Comparison of ENCODE assay signal across 9 mouse cellular contexts in the genomic region with DNA sequence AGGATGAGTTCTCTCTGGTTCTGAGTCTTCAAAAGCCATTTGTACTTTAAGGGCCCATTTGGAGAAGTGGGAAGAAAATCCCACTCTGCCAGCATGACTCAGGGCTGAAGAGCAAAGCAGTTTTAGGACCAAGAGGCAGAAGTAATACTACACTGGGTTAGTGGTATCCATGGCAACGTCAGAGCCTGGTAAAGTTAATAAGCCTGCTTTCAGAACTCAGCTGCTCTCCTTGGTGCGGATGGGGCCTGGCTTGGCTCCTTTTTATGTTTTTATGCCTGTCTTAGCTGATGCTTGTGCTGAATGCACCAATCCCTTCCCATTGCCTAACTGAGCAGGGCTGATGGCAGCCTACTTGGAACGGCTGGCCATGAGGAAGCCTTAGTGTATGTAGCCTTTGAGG.
DNase-seq lines count a peak whose midpoint lies in the region; ATAC-seq and TF ChIP-seq lines count a peak whose summit lies in the region.
"Had no signal": no experiment of that assay in that cellular context is flagged by ENCODE, and none has a peak within 500 bp of the region (broad histone marks: within the 10 kb centered on the region; RNA-seq: fewer than 3 reads in every experiment).

No protein-coding gene starts in this region.

- no peak for TF ChIP-seq POLR2A in cortical plate, adult 2 months (IDR thresholded peaks at IDR 0.05; ENCODE audit: extremely low read depth, insufficient read depth, low read length)

- peaks cover 14% of the 10 kb centered on the region for H3K4me1 ChIP-seq in cortical plate, adult 2 months (ENCODE audit: control insufficient read depth, insufficient read depth, low read length)
- H3K4me1 ChIP-seq in forebrain, embryonic 11.5 days (replicated peaks; ENCODE audit: control insufficient read depth, insufficient read depth, low read length), result peaks cover 3% of the 10 kb centered on the region; the same call in 1 of the 2 replicates
- peaks cover 7% of the 10 kb centered on the region; the same call in 1 of the 2 replicates for H3K4me1 ChIP-seq in midbrain, embryonic 14.5 days (ENCODE audit: control insufficient read depth, insufficient read depth, low read length)
- H3K4me1 ChIP-seq in intestine, embryonic 15.5 days (replicated peaks), result no peaks in the 10 kb centered on the region

- 0 out of 2 replicates have a peak overlapping the region, but pooled peaks have one; percentile 32 for H3K27ac ChIP-seq in cortical plate, adult 2 months (ENCODE audit: insufficient read depth, low read length)
- no peak overlapping the region for H3K27ac ChIP-seq in forebrain, embryonic 11.5 days (ENCODE audit: low read depth, low read length)
- no peak overlapping the region for H3K27ac ChIP-seq in midbrain, embryonic 14.5 days (replicated peaks; ENCODE audit: low read depth, low read length)
- no peak overlapping the region for H3K27ac ChIP-seq in intestine, embryonic 15.5 days

- no peaks in the 10 kb centered on the region for H3K36me3 ChIP-seq in forebrain, embryonic 11.5 days (ENCODE audit: control insufficient read depth, insufficient read depth, low read length)
- no peaks in the 10 kb centered on the region for H3K36me3 ChIP-seq in midbrain, embryonic 14.5 days (ENCODE audit: control insufficient read depth, insufficient read depth, low read length)
- H3K36me3 ChIP-seq in intestine, embryonic 15.5 days, result no peaks in the 10 kb centered on the region

- no peak overlapping the region for H3K4me2 ChIP-seq in forebrain, embryonic 11.5 days (ENCODE audit: low read depth, low read length, severe bottlenecking)
- no peak overlapping the region for H3K4me2 ChIP-seq in midbrain, embryonic 14.5 days (ENCODE audit: low read length)
- no peak overlapping the region for H3K4me2 ChIP-seq in intestine, embryonic 15.5 days (replicated peaks)

- 0 out of 2 replicates have a peak, but pooled peaks have one; percentile 24 for ATAC-seq in forebrain, embryonic 11.5 days (replicated peaks; ENCODE audit: low FRiP score)
- ATAC-seq in midbrain, embryonic 14.5 days (ENCODE audit: low FRiP score, low TSS enrichment), result no peak; the same call in 1 of the 2 replicates
- no peak for ATAC-seq in intestine, embryonic 15.5 days

- no peak for DNase-seq in forebrain, embryonic 11.5 days (ENCODE audit: low spot score)
- DNase-seq in layer of hippocampus, adult 9-10 months (ENCODE audit: low spot score), result peak; percentile 33
- peak; percentile 73 for DNase-seq in midbrain, embryonic 14.5 days
- DNase-seq in testis, postnatal 14 days (ENCODE audit: low spot score), result no peak
- DNase-seq in cerebellum, adult 18-20 months, result no peak
- DNase-seq in thymus, postnatal 36 days, result no peak
- DNase-seq: lung, adult 2 months had no signal

- WGBS in forebrain, embryonic 11.5 days, result 47% methylated on average over 3 of the region's 3 CpGs
- WGBS in midbrain, embryonic 14.5 days, result 26% methylated on average over 3 of the region's 3 CpGs
- 46% methylated on average over 3 of the region's 3 CpGs for WGBS in intestine, embryonic 15.5 days

- no peak for TF ChIP-seq CTCF in cortical plate, adult 2 months (IDR thresholded peaks at IDR 0.05; ENCODE audit: extremely low read depth, insufficient read depth, low read length)

- H3K4me3 ChIP-seq in cortical plate, adult 2 months (ENCODE audit: insufficient read depth, low read length), result no peak overlapping the region
- H3K4me3 ChIP-seq in forebrain, embryonic 11.5 days (ENCODE audit: low read depth, low read length), result no peak overlapping the region
- H3K4me3 ChIP-seq in midbrain, embryonic 14.5 days (replicated peaks; ENCODE audit: low read depth, low read length), result no peak overlapping the region
- no peak overlapping the region for H3K4me3 ChIP-seq in intestine, embryonic 15.5 days (replicated peaks)

- H3K9me3 ChIP-seq in forebrain, embryonic 11.5 days (ENCODE audit: control insufficient read depth, low read length), result no peaks in the 10 kb centered on the region
- H3K9me3 ChIP-seq in midbrain, embryonic 14.5 days (ENCODE audit: control insufficient read depth, low read length), result no peaks in the 10 kb centered on the region
- H3K9me3 ChIP-seq in intestine, embryonic 15.5 days, result no peaks in the 10 kb centered on the region

- H3K9ac ChIP-seq in forebrain, embryonic 11.5 days (ENCODE audit: low read length), result no peak overlapping the region
- H3K9ac ChIP-seq in midbrain, embryonic 14.5 days (replicated peaks; ENCODE audit: low read length), result no peak overlapping the region
- no peak overlapping the region for H3K9ac ChIP-seq in intestine, embryonic 15.5 days

- no peaks in the 10 kb centered on the region for H3K27me3 ChIP-seq in forebrain, embryonic 11.5 days (ENCODE audit: control insufficient read depth, insufficient read depth, low read length)
- no peaks in the 10 kb centered on the region for H3K27me3 ChIP-seq in midbrain, embryonic 14.5 days (ENCODE audit: control insufficient read depth, insufficient read depth, low read length)
- H3K27me3 ChIP-seq in intestine, embryonic 15.5 days (replicated peaks), result no peaks in the 10 kb centered on the region

Comparison
In these comparisons a context has a peak if more than half of its experiments do, and no peak if none do; other contexts are left out.
1. DNase-seq: peak in layer of hippocampus, adult 9-10 months (single experiment) and midbrain, embryonic 14.5 days (single experiment); none in forebrain, embryonic 11.5 days (single experiment), testis, postnatal 14 days (single experiment), cerebellum, adult 18-20 months (0 of 2) and thymus, postnatal 36 days (0 of 2).